Mouse (Mus musculus) spleen, embryonic (tissue): Measurements from ENCODE around the gene Cops9.

Experiments used
- CTCF ChIA-PET: fragments of 350-600 bp; sonication (Branson Sonifier 250); formaldehyde crosslinking; loops from one replicate; lab custom pipeline; 2022; lab: Charles Lee

Cops9 gene

GRCm38 (mm10) chr1:92647026-92647425 is 5.2 kb upstream of the Cops9 start:
- CTCF ChIA-PET = interaction anchor here (0.6 to 1.3 kb wide), 3 partner anchors 9 to 165 kb away, joined by 3 read pairs; no protein-coding TSS in a partner anchor

- CTCF ChIA-PET = interaction anchor here (1.3 kb wide), 1 partner anchor 9 kb away, joined by 3 read pairs; no protein-coding TSS in a partner anchor
Observed at GRCm38 (mm10) chr1:92646601-92647000, 4.8 kb upstream of the Cops9 start.

- CTCF ChIA-PET = no interaction called here
Observed at GRCm38 (mm10) chr1:92646111-92646510, 4.3 kb upstream of the Cops9 start.

DNA sequence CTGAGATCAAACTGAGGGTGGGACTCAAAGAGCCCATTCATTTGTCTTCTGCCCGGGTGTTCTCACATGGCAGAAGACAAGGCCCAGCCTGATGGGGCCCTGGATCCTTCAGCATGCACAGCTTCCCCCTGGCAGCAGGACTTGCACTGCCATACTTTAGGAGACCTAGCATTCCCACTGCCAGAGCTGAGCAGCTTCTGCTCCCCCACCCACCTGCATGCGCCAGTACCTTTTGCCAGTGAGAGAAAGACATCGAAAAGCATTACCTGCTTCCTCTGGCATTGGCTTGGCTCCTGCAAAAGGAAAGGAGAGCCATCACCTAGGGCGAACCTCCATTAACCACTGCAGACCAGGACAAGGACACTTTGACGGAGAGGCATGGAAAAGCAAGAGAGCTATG is 3.1 kb upstream of the Cops9 start:
- CTCF ChIA-PET = no interaction called here

DNA sequence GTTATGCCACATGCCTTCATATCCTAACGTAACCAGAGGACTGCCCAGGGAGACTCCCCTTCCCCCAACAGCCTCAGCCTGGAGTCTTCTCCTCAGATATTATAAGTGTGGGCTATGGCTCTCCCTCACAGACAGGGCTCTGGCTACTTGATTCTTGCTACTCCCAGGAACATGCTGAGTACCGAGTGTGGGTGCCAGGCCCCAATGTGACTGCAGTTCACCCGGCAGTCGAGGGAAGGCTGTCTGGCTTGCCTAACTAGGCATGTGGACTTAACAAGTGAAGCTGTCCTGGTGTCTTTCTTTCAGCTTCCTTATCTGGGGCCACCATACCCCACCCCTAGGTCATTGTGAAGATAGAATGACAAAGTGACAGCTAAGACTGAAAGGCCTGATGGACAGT is 1.9 kb upstream of the Cops9 start:
- CTCF ChIA-PET = no interaction called here

DNA sequence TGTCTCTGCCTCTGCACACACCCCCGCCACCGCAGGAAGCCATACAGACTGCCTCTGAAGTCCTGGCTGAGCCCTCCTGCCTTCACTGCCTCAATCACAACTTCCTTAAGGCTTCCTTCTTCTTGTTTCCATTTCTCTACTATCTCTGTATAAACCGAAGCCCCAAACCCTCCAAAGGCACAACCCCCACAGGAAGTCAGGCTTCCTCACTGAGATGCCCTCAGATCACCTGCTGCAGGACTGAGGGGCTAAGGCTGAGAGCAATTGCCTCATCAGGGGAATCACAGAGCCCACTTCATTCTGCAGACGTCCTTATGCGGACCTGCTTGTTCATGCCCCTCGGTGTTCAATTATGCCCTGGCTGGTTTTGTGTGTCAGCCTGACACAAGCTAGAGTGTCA is 1.4 kb downstream of the Cops9 start:
- CTCF ChIA-PET = no interaction called here

- CTCF ChIA-PET = interaction anchor here (1.5 kb wide), 1 partner anchor 9 kb away, joined by 3 read pairs; no protein-coding TSS in a partner anchor
Observed at GRCm38 (mm10) chr1:92638736-92639135, 3.0 kb downstream of the Cops9 start.

- CTCF ChIA-PET = interaction anchor here (1.5 kb wide), 1 partner anchor 9 kb away, joined by 3 read pairs; no protein-coding TSS in a partner anchor
Observed at GRCm38 (mm10) chr1:92638181-92638580, 3.6 kb downstream of the Cops9 start.

GRCm38 (mm10) chr1:92637501-92638172 is 4.1 kb downstream of the Cops9 start:
- CTCF ChIA-PET = interaction anchor here (1.5 kb wide), 1 partner anchor 10 kb away, joined by 3 read pairs; no protein-coding TSS in a partner anchor

DNA sequence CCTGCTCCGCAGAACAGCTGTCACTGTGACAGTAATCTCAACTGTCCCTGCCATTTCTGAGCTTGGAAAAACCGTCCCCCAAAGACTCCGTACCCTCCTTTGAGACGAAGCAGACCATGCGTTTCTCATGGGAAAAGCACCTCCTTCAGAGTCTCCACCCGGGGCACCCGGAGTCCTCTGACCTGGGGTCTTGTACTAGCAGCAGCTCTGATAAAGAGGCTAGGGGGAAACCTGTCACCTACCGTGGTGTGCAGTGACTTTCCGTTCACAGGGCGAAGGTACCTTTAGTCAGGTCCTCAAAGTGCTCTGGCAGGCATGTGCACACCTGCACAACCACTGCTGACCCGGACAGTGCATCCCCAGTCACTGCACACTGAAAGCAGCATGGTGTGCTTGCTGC is 5.1 kb downstream of the Cops9 start:
- CTCF ChIA-PET = no interaction called here

DNA sequence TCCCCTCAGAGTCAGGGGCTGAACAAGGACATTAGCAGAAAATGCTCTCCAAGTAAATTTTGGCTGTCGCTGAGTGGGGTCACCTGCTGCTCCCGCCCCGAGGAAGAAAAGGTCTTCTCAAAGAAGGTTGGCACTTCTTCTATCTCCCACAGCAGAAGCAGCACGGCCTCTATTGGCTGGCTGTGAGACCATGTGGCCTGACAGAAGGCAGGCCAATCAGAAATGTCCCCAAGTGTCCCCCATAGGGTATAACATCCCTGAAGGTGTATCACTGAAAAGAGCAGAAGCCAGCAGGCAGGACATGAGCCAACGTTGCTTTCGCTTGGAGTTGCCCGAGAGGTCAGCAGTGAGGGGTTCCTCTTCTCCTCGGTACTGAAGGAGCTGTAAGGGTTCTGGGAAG is 5.8 kb downstream of the Cops9 start:
- CTCF ChIA-PET = no interaction called here

GRCm38 (mm10) chr1:92634976-92635599 is 6.7 kb downstream of the Cops9 start:
- CTCF ChIA-PET = no interaction called here

- CTCF ChIA-PET = no interaction called here
Observed at GRCm38 (mm10) chr1:92634569-92634968, 7.2 kb downstream of the Cops9 start.

DNA sequence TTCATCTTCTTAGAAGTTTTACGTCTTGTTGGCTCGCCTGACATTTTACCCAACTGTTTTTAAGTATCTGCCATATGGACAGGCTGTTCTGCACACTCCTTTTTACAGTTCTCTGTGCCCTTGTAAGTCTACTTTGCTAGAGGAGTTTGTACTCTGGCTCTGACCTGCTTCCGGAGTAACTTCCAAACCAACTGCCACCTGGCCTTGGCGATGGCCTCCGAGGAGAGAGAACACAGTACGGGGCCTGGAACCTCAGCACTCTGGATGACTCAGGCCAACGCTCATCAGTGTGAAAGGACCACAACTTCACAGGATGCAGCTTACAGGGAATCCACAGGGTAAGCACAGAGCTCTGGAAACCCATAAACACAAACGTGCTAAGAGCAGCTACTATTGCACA is 8.1 kb downstream of the Cops9 start:
- CTCF ChIA-PET = no interaction called here

- CTCF ChIA-PET = no interaction called here
Observed at GRCm38 (mm10) chr1:92632948-92633347, 8.8 kb downstream of the Cops9 start.

DNA sequence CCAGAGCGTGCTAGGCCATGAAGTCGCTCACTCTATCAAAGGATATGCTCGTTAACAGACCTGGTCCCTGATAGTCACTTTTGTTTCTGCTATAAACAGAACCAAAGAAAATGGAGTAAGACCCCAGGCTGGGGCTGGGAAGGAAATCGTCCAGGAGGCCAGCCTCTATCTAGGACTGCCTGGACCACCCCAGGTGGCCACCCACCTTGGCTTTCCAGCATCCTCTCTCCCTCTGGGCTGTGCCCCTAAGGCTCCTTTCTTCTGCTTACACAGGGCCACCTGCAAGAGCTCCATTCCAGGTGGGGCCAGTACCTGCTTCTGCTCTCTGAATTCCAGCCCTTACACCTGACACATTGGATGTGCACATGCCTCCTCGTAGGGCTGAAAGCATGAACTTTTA is 9.6 kb downstream of the Cops9 start:
- CTCF ChIA-PET = no interaction called here

DNA sequence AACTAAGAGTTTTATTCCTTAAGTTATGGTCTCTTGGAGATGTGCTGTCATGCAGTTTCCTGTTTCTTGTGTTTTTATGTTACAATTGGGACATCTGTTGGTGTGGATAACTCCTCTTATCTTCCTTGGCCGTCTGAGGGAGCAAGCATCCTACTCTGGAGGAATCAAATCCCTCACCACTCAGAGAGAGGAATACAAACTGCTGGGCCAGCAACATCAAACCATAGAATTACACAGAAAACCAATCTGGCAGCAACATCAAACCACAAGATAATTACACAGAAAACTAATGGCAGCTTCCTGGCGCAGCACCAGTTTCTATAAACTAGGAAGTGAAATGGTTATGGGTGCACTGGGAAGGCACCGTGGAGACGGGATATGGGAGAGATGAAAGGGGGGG is 13.6 kb downstream of the Cops9 start:
- CTCF ChIA-PET = no interaction called here

GRCm38 (mm10) chr1:92618360-92618759 is 23.4 kb downstream of the Cops9 start:
- CTCF ChIA-PET = no interaction called here

- CTCF ChIA-PET = no interaction called here
Observed at GRCm38 (mm10) chr1:92617488-92617887, 24.3 kb downstream of the Cops9 start, which contains the start of gene Olfr12. Olfr12 (plus strand) TSS chr1:92617788.

DNA sequence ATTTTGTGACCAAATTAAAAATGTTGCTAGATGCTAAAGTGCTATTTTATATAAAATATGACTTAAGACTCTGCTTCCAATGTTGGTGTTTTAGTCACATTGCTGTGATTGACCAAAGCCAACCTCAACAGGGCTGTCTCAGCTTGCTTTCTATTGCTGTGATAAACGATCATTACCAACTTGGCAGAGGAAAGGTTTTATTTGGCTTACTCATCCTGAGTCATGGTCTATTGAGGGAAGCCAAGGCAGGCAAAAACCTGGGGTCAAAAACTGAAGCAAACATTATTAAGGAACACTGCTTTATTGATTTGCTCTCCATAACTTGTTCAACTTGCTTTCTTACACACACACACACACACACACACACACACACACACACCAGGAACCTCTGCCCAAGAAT is 25.7 kb downstream of the Cops9 start:
- CTCF ChIA-PET = no interaction called here

DNA sequence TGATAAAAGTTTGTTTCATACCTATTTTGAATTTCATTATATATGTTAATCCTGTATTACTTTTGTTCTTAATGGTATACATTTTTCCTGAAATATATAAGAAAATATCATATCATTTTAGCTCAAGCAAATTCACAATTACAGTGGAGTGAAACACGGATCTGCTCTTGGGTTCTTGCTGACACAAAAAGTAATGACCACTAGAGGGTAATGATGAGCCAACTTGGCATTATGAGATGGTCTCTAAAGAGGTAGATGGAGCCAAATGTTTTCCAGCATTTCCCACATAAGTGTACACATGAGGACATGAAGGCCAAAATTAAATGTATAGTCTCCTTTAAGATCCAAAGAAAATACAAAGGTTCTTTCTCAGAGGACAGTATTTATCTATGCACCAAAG is 27.3 kb downstream of the Cops9 start:
- CTCF ChIA-PET = no interaction called here

GRCm38 (mm10) chr1:92613175-92613574 is 28.6 kb downstream of the Cops9 start:
- CTCF ChIA-PET = no interaction called here

- CTCF ChIA-PET = interaction anchor here (0.6 kb wide), 2 partner anchors 226 to 1087 kb away, joined by 3 read pairs; no protein-coding TSS in a partner anchor
Observed at GRCm38 (mm10) chr1:92611008-92611407, 30.8 kb downstream of the Cops9 start.
